Comparison of ENCODE assay signal across 13 mouse cellular contexts in genomic region chr5:53112942-53113341, GRCm38 (mm10).
DNase-seq lines count a peak whose midpoint lies in the region; ATAC-seq and TF ChIP-seq lines count a peak whose summit lies in the region.
"Had no signal": no experiment of that assay in that cellular context is flagged by ENCODE, and none has a peak within 500 bp of the region (broad histone marks: within the 10 kb centered on the region; RNA-seq: fewer than 3 reads in every experiment).

No protein-coding gene starts in this region.

- H3K4me2 ChIP-seq in intestine, postnatal 0 days (replicated peaks; ENCODE audit: low read depth): no peak overlapping the region
- H3K4me2 ChIP-seq in intestine, embryonic 16.5 days (ENCODE audit: low read depth, low read length): no peak overlapping the region
- no peak overlapping the region for H3K4me2 ChIP-seq in midbrain, postnatal 0 days (ENCODE audit: low read depth, low read length, poor library complexity, severe bottlenecking)
- H3K4me2 ChIP-seq in midbrain, embryonic 14.5 days (ENCODE audit: low read length): no peak overlapping the region

- no peak for ATAC-seq in intestine, postnatal 0 days
- no peak for ATAC-seq in intestine, embryonic 16.5 days
- ATAC-seq in midbrain, postnatal 0 days (ENCODE audit: low FRiP score): no peak
- ATAC-seq in midbrain, embryonic 14.5 days (ENCODE audit: low FRiP score, low TSS enrichment): no peak
- ATAC-seq: inflammation-experienced regulatory T-cells, adult 6 months had no signal

- H3K9me3 ChIP-seq in intestine, postnatal 0 days (ENCODE audit: control insufficient read depth): no peaks in the 10 kb centered on the region
- H3K9me3 ChIP-seq in intestine, embryonic 16.5 days (ENCODE audit: control insufficient read depth, low read length): 0 out of 2 replicates have a peak, but pooled peaks cover 4% of the 10 kb centered on the region
- no peaks in the 10 kb centered on the region for H3K9me3 ChIP-seq in midbrain, postnatal 0 days (ENCODE audit: low read length)
- no peaks in the 10 kb centered on the region for H3K9me3 ChIP-seq in midbrain, embryonic 14.5 days (ENCODE audit: control insufficient read depth, low read length)

- H3K4me3 ChIP-seq in intestine, postnatal 0 days (ENCODE audit: low read depth, low read length): no peak overlapping the region
- no peak overlapping the region for H3K4me3 ChIP-seq in intestine, embryonic 16.5 days (ENCODE audit: low read length)
- no peak overlapping the region for H3K4me3 ChIP-seq in midbrain, postnatal 0 days (ENCODE audit: low read depth, low read length)
- H3K4me3 ChIP-seq in midbrain, embryonic 14.5 days (replicated peaks; ENCODE audit: low read depth, low read length): no peak overlapping the region
- H3K4me3 ChIP-seq: myocyte had no signal

- peaks cover 13% of the 10 kb centered on the region; the same call in 1 of the 2 replicates for H3K36me3 ChIP-seq in intestine, postnatal 0 days (ENCODE audit: control insufficient read depth, insufficient read depth)
- peaks cover 7% of the 10 kb centered on the region; the same call in 1 of the 2 replicates for H3K36me3 ChIP-seq in intestine, embryonic 16.5 days (ENCODE audit: control insufficient read depth, insufficient read depth, low read length)
- no peaks in the 10 kb centered on the region; the same call in 1 of the 2 replicates for H3K36me3 ChIP-seq in midbrain, postnatal 0 days (ENCODE audit: insufficient read depth, low read length)
- no peaks in the 10 kb centered on the region for H3K36me3 ChIP-seq in midbrain, embryonic 14.5 days (ENCODE audit: control insufficient read depth, insufficient read depth, low read length)

- H3K27ac ChIP-seq in intestine, postnatal 0 days (ENCODE audit: low read depth, low read length): no peak overlapping the region
- H3K27ac ChIP-seq in intestine, embryonic 16.5 days (ENCODE audit: low read length): no peak overlapping the region
- no peak overlapping the region for H3K27ac ChIP-seq in midbrain, postnatal 0 days (ENCODE audit: low read depth, low read length)
- no peak overlapping the region for H3K27ac ChIP-seq in midbrain, embryonic 14.5 days (replicated peaks; ENCODE audit: low read depth, low read length)

- no peak for DNase-seq in midbrain, postnatal 0 days (ENCODE audit: low spot score)
- DNase-seq in midbrain, embryonic 14.5 days: no peak
- peak; percentile 79 for DNase-seq in R1 (ENCODE audit: low read depth, low spot score)
- DNase-seq in frontal cortex, adult 2 months (ENCODE audit: extremely low spot score in 1 of 2, low spot score in 1 of 2): no peak
- DNase-seq in gastrocnemius, postnatal 25 days: no peak
- DNase-seq: cerebellum, adult 8-10 months; heart, postnatal 36 days; kidney, postnatal 4 days; right cerebral cortex, postnatal 14 days had no signal

- TF ChIP-seq CTCF in intestine, postnatal 0 days (IDR thresholded peaks at IDR 0.05; ENCODE audit: low read depth): peak; percentile 59
- peak; percentile 47 for TF ChIP-seq CTCF in midbrain, postnatal 0 days (IDR thresholded peaks at IDR 0.05)

- no peak overlapping the region for H3K9ac ChIP-seq in intestine, postnatal 0 days (ENCODE audit: low read depth, low read length)
- no peak overlapping the region for H3K9ac ChIP-seq in intestine, embryonic 16.5 days (ENCODE audit: low read depth, low read length)
- H3K9ac ChIP-seq in midbrain, postnatal 0 days (replicated peaks; ENCODE audit: low read length, poor library complexity, severe bottlenecking): no peak overlapping the region
- no peak overlapping the region for H3K9ac ChIP-seq in midbrain, embryonic 14.5 days (replicated peaks; ENCODE audit: low read length)

- WGBS in intestine, postnatal 0 days: 85% methylated on average over 5 of the region's 5 CpGs
- WGBS in intestine, embryonic 16.5 days: 90% methylated on average over 5 of the region's 5 CpGs
- 93% methylated on average over 5 of the region's 5 CpGs for WGBS in midbrain, postnatal 0 days
- WGBS in midbrain, embryonic 14.5 days: 95% methylated on average over 5 of the region's 5 CpGs

- H3K4me1 ChIP-seq in intestine, postnatal 0 days (replicated peaks; ENCODE audit: control insufficient read depth, insufficient read depth, low read length): peaks cover 5% of the 10 kb centered on the region
- no peaks in the 10 kb centered on the region; the same call in 1 of the 2 replicates for H3K4me1 ChIP-seq in intestine, embryonic 16.5 days (ENCODE audit: control insufficient read depth, insufficient read depth, low read length)
- H3K4me1 ChIP-seq in midbrain, postnatal 0 days (ENCODE audit: insufficient read depth, low read length): peaks cover 3% of the 10 kb centered on the region; the same call in 1 of the 2 replicates
- H3K4me1 ChIP-seq in midbrain, embryonic 14.5 days (ENCODE audit: control insufficient read depth, insufficient read depth, low read length): peaks cover 5% of the 10 kb centered on the region

- no peaks in the 10 kb centered on the region for H3K27me3 ChIP-seq in intestine, postnatal 0 days (replicated peaks; ENCODE audit: control insufficient read depth, insufficient read depth, low read length)
- H3K27me3 ChIP-seq in intestine, embryonic 16.5 days (replicated peaks; ENCODE audit: control insufficient read depth, insufficient read depth, low read length): no peaks in the 10 kb centered on the region
- no peaks in the 10 kb centered on the region for H3K27me3 ChIP-seq in midbrain, postnatal 0 days (ENCODE audit: insufficient read depth, low read length)
- H3K27me3 ChIP-seq in midbrain, embryonic 14.5 days (ENCODE audit: control insufficient read depth, insufficient read depth, low read length): no peaks in the 10 kb centered on the region
